Mouse (Mus musculus) C2C12 (cell line): ENCODE measurements at regions not wholly inside any gene's neighbourhood (a gene's known extent, or its start where the extent isn't known, plus 50 kb on each side); places are given as distances from the start of the nearest gene placed in this dataset.

Source experiments
- CTCF ChIP-seq: IDR thresholded peaks from one replicate; pipeline ENCODE4 v1.5.1; 2011; ENCODE audit not compliant: control insufficient read depth, insufficient read depth, insufficient read length
- FOSL1 ChIP-seq: IDR thresholded peaks from one replicate; pipeline ENCODE4 v1.8.0; 2011; ENCODE audit warnings: mild to moderate bottlenecking, low read length; ENCODE audit not compliant: poor library complexity, insufficient read depth, severe bottlenecking
- MAX ChIP-seq: IDR thresholded peaks from one replicate; pipeline ENCODE4 v1.6.1; 2011; ENCODE audit warnings: mild to moderate bottlenecking, control low read depth
- MYOD1 ChIP-seq: IDR thresholded peaks from one replicate; pipeline ENCODE4 v1.6.1; 2011; ENCODE audit warnings: low read depth; ENCODE audit not compliant: control insufficient read depth, insufficient read length
- USF1 ChIP-seq: IDR thresholded peaks from one replicate; pipeline ENCODE4 v1.6.1; 2011; ENCODE audit warnings: low read depth, mild to moderate bottlenecking, control low read depth, moderate library complexity

DNA sequence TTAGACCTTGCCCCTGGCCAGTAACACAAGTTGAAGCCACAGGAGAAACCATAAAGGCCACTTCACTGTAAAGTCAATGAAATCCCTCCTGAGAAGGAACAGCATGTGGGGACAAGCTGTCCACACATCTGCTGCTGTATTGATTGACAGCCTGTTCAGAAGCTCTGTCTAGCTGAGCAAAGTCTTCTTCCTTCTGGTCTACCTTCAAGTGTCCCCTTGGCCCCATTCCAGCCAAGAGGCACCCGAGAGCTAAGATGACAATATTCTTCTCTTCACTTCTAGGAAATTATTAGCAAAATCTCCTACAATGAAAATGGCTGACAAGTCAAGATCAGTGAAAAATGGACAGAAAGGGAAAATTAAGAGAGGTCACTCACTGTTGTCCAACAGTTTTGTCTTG lies 616.7 kb downstream of the Basp1 start:
- TF ChIP-seq MYOD1 (no peak), CTCF (no peak), FOSL1 (no peak), MAX (no peak), USF1 (no peak)
